Mouse (Mus musculus) urinary bladder, postnatal 14 days (tissue): ENCODE data around the gene Aqr.

Experiments used
- DNase-seq: peaks from one replicate; pipeline ENCODE4 v3.0.0; 2021; ENCODE audit warnings: low spot score

The Aqr gene

GRCm38 (mm10) chr2:114135777-114136176, 51.0 kb downstream of the Aqr start:
- no peak for DNase-seq

GRCm38 (mm10) chr2:114133355-114133754, 53.5 kb downstream of the Aqr start:
- DNase-seq: no peak

- DNase-seq: no peak
Observed at GRCm38 (mm10) chr2:114130657-114131056, 56.2 kb downstream of the Aqr start.

GRCm38 (mm10) chr2:114123304-114123703, 63.5 kb downstream of the Aqr start:
- no peak for DNase-seq

GRCm38 (mm10) chr2:114119451-114119850, 67.4 kb downstream of the Aqr start:
- no peak for DNase-seq

GRCm38 (mm10) chr2:114117665-114118064, 69.2 kb downstream of the Aqr start:
- no peak for DNase-seq

- no peak for DNase-seq
Observed at GRCm38 (mm10) chr2:114117235-114117634, 69.6 kb downstream of the Aqr start.

GRCm38 (mm10) chr2:114115563-114115962, 71.3 kb downstream of the Aqr start:
- DNase-seq: no peak

GRCm38 (mm10) chr2:114107288-114108278, 79.2 kb downstream of the Aqr start:
- DNase-seq: no peak

- no peak for DNase-seq
Observed at GRCm38 (mm10) chr2:114106383-114106782, 80.4 kb downstream of the Aqr start.

GRCm38 (mm10) chr2:114102471-114102870, 84.4 kb downstream of the Aqr start:
- DNase-seq: no peak

GRCm38 (mm10) chr2:114100834-114101233, 86.0 kb downstream of the Aqr start:
- DNase-seq: no peak

GRCm38 (mm10) chr2:114099816-114100215, 87.0 kb downstream of the Aqr start:
- DNase-seq: no peak

- DNase-seq: no peak
Observed at GRCm38 (mm10) chr2:114099109-114099508, 87.7 kb downstream of the Aqr start.

GRCm38 (mm10) chr2:114097627-114098026, 89.2 kb downstream of the Aqr start:
- no peak for DNase-seq

- no peak for DNase-seq
Observed at GRCm38 (mm10) chr2:114096570-114096969, 90.3 kb downstream of the Aqr start.

- DNase-seq: no peak
Observed at GRCm38 (mm10) chr2:114095348-114095747, 91.5 kb downstream of the Aqr start.

GRCm38 (mm10) chr2:114094696-114095095, 92.1 kb downstream of the Aqr start:
- no peak for DNase-seq

- DNase-seq: no peak
Observed at GRCm38 (mm10) chr2:114093577-114093976, 93.2 kb downstream of the Aqr start.

GRCm38 (mm10) chr2:114089862-114090261, 97.0 kb downstream of the Aqr start:
- DNase-seq: no peak

GRCm38 (mm10) chr2:114087271-114087670, 99.6 kb downstream of the Aqr start:
- no peak for DNase-seq

- no peak for DNase-seq
Observed at GRCm38 (mm10) chr2:114071876-114072275, 114.9 kb downstream of the Aqr start.

- DNase-seq: no peak
Observed at GRCm38 (mm10) chr2:114066226-114066625, 120.6 kb downstream of the Aqr start.

- no peak for DNase-seq
Observed at GRCm38 (mm10) chr2:114064004-114064403, 122.8 kb downstream of the Aqr start.
